Mouse (Mus musculus) limb, embryonic 15.5 days (tissue): ENCODE results near the gene Itm2c. TPM values are rescaled to one million over a fixed set of nuclear protein-coding genes. Genes with fewer than 3 reads are reported as not detected.

Experiments used
- ATAC-seq: fragments of 200-750 bp; cut with Nextera tagmentation; 2 replicates; pipeline ENCODE4 v1.8.0; 2017; ENCODE audit warnings: low read depth, moderate TSS enrichment; ENCODE audit not compliant: insufficient number of reproducible peaks, low FRiP score, low TSS enrichment
- H3K27ac ChIP-seq: fragments of 300-500 bp; sonication (generic); 2 replicates; pipeline ENCODE4 v1.5.1; 2015; ENCODE audit warnings: moderate library complexity, mild to moderate bottlenecking, inconsistent platforms
- H3K27me3 ChIP-seq: fragments of 300-500 bp; sonication (generic); 2 replicates; pipeline ENCODE4 v1.6.1; 2015; ENCODE audit warnings: inconsistent platforms
- H3K36me3 ChIP-seq: fragments of 300-500 bp; sonication (generic); 2 replicates; pipeline ENCODE4 v1.6.1; 2015; ENCODE audit warnings: inconsistent platforms
- H3K4me1 ChIP-seq: fragments of 300-500 bp; sonication (generic); 2 replicates; pipeline ENCODE4 v1.6.1; 2015; ENCODE audit warnings: inconsistent platforms
- H3K4me2 ChIP-seq: fragments of 300-500 bp; sonication (generic); 2 replicates; pipeline ENCODE4 v1.6.1; 2015; ENCODE audit warnings: mild to moderate bottlenecking, inconsistent platforms
- H3K4me3 ChIP-seq: fragments of 300-500 bp; sonication (generic); 2 replicates; pipeline ENCODE4 v1.5.1; 2015; ENCODE audit warnings: mild to moderate bottlenecking, inconsistent platforms
- H3K9ac ChIP-seq: fragments of 300-500 bp; sonication (generic); 2 replicates; pipeline ENCODE4 v1.6.1; 2015; ENCODE audit warnings: inconsistent platforms
- H3K9me3 ChIP-seq: fragments of 300-500 bp; sonication (generic); 2 replicates; pipeline ENCODE4 v1.6.1; 2016; ENCODE audit warnings: inconsistent platforms
- WGBS: fragments of 180-500 bp; shearing (Covaris S2); methylation state at CpG from one replicate; pipeline ENCODE4 v1.1.7; 2015; 5-methylcytosine and 5-hydroxymethylcytosine counted together
- polyA plus RNA-seq: library from polyadenylated mRNA; unstranded; fragments of >200 nt; fragmentation: Nextera tagmentation; extraction: Ambion mirVana; gene quantifications from 2 replicates; pipeline ENCODE4 v1.2.1, GENCODE M21; 2015

Gene Itm2c
- polyA plus RNA-seq, 1 experiment from 2014 or later = 306 TPM

DNA sequence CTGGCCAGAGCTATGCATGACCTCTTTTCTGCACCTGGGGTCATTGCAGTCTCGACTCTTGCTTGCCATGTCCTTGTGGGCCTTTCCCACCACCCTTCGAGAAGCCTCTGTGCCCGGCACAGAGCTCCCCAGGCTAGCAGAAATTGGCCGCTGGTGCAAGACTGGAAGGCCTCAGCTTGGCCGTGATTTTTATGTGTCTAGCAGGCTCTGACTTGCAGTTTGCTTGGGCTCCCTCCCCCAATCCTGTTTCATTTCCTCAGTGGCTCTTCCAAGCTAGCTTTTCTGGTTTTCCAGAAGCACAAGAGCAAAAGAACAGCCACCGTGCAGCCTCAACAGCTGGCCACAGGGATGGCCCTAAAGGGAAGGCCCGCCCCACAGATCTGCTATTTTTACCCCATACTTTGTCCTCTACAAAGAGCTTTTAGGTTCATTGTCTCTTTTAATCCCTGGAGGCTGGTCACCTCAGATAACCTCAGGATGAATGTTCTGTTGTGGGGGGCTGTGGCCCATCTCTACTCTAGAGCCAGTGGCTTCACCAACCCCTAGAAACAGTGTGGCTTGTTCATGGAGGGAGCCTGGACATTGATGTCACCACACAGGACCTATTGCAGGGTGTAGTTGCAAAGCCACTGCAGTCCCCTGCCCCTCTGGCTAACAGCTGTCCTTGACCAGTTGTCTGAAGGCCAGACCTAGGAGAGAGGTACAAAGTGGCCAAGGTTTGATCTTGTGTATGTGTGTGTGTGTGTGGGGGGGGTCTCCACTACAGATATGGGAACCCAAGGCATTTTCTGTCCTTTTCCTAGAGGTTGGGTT lies 6.6 kb downstream of the Itm2c start:
- Histone ChIP-seq H3K4me3 (no peak overlapping the region), H3K9ac (no peak overlapping the region), H3K4me2 (peak overlapping the region; percentile 10; the same call in 1 of the 2 replicates), H3K27me3 (no peaks in the 10 kb centered on the region), H3K36me3 (peaks cover 32% of the 10 kb centered on the region), H3K4me1 (peaks cover 66% of the 10 kb centered on the region), H3K27ac (peak overlapping the region; percentile 75), H3K9me3 (no peaks in the 10 kb centered on the region)
- 41% methylated on average over 7 of the region's 7 CpGs for WGBS
- ATAC-seq = no peak

GRCm38 (mm10) chr1:85901516-85902107 lies 7.5 kb downstream of the Itm2c start:
- H3K9me3 ChIP-seq = no peaks in the 10 kb centered on the region
- H3K36me3 ChIP-seq = peaks cover 41% of the 10 kb centered on the region
- H3K27ac ChIP-seq = no peak overlapping the region
- H3K4me3 ChIP-seq = no peak overlapping the region
- no peak overlapping the region for H3K4me2 ChIP-seq
- ATAC-seq = no peak
- WGBS = 61% methylated on average over 3 of the region's 3 CpGs
- H3K4me1 ChIP-seq = peaks cover 58% of the 10 kb centered on the region
- H3K9ac ChIP-seq = no peak overlapping the region
- no peaks in the 10 kb centered on the region for H3K27me3 ChIP-seq

GRCm38 (mm10) chr1:85902108-85902561 lies 8.1 kb downstream of the Itm2c start:
- WGBS = 33% methylated on average over 6 of the region's 7 CpGs
- H3K4me3 ChIP-seq = no peak overlapping the region
- no peak overlapping the region for H3K4me2 ChIP-seq
- no peak overlapping the region for H3K9ac ChIP-seq
- H3K4me1 ChIP-seq = peaks cover 52% of the 10 kb centered on the region
- H3K27ac ChIP-seq = no peak overlapping the region
- no peak for ATAC-seq
- peaks cover 47% of the 10 kb centered on the region for H3K36me3 ChIP-seq
- no peaks in the 10 kb centered on the region for H3K27me3 ChIP-seq
- H3K9me3 ChIP-seq = no peaks in the 10 kb centered on the region

DNA sequence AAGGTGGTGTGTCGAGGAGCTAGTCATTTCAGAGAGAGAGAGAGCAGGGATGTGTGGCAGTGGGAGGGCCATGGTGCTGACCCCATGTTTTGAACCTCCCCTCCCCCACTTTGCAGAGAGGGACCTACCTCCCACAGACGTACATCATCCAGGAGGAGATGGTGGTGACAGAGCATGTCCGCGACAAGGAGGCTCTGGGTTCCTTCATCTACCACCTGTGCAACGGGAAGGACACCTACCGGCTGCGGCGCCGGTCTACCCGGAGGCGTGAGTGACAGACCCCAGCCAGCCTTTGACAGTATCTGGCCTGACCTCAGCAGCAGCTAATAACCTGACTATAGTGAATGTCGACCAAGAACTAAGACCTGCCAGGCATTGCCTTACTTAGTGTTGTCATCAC lies 12.8 kb downstream of the Itm2c start:
- H3K9ac ChIP-seq = no peak overlapping the region
- H3K27me3 ChIP-seq = no peaks in the 10 kb centered on the region
- peaks cover 69% of the 10 kb centered on the region for H3K36me3 ChIP-seq
- no peak for ATAC-seq
- 77% methylated on average over 12 of the region's 12 CpGs for WGBS
- no peak overlapping the region for H3K4me2 ChIP-seq
- H3K27ac ChIP-seq = no peak overlapping the region
- no peak overlapping the region for H3K4me3 ChIP-seq
- H3K9me3 ChIP-seq = no peaks in the 10 kb centered on the region
- peaks cover 6% of the 10 kb centered on the region for H3K4me1 ChIP-seq

- H3K4me2 ChIP-seq = no peak overlapping the region
- H3K9ac ChIP-seq = no peak overlapping the region
- no peak for ATAC-seq
- H3K27me3 ChIP-seq = no peaks in the 10 kb centered on the region
- H3K36me3 ChIP-seq = peaks cover 57% of the 10 kb centered on the region
- no peak overlapping the region for H3K4me3 ChIP-seq
- H3K27ac ChIP-seq = no peak overlapping the region
- 72% methylated on average over 13 of the region's 13 CpGs for WGBS
- H3K9me3 ChIP-seq = no peaks in the 10 kb centered on the region
- H3K4me1 ChIP-seq = no peaks in the 10 kb centered on the region
Measured at GRCm38 (mm10) chr1:85908754-85909590, 14.9 kb downstream of the Itm2c start.

- no peak for ATAC-seq
Measured at GRCm38 (mm10) chr1:85913078-85913755, 19.1 kb downstream of the Itm2c start.

GRCm38 (mm10) chr1:85915890-85916289 lies 21.8 kb downstream of the Itm2c start:
- Histone ChIP-seq H3K4me3 (no peak overlapping the region), H3K27ac (no peak overlapping the region), H3K9ac (no peak overlapping the region), H3K27me3 (no peaks in the 10 kb centered on the region), H3K36me3 (0 out of 2 replicates have a peak, but pooled peaks cover 3% of the 10 kb centered on the region), H3K9me3 (no peaks in the 10 kb centered on the region), H3K4me2 (no peak overlapping the region), H3K4me1 (no peaks in the 10 kb centered on the region)
- no peak for ATAC-seq

More at GRCm38 (mm10) chr1:85913078-85913755, 19.1 kb downstream of the Itm2c start:
- Histone ChIP-seq H3K36me3 (peaks cover 15% of the 10 kb centered on the region), H3K9ac (no peak overlapping the region), H3K4me2 (no peak overlapping the region), H3K27ac (no peak overlapping the region), H3K4me1 (no peaks in the 10 kb centered on the region), H3K9me3 (no peaks in the 10 kb centered on the region), H3K4me3 (no peak overlapping the region), H3K27me3 (no peaks in the 10 kb centered on the region)
- WGBS = 91% methylated on average over 7 of the region's 7 CpGs

DNA sequence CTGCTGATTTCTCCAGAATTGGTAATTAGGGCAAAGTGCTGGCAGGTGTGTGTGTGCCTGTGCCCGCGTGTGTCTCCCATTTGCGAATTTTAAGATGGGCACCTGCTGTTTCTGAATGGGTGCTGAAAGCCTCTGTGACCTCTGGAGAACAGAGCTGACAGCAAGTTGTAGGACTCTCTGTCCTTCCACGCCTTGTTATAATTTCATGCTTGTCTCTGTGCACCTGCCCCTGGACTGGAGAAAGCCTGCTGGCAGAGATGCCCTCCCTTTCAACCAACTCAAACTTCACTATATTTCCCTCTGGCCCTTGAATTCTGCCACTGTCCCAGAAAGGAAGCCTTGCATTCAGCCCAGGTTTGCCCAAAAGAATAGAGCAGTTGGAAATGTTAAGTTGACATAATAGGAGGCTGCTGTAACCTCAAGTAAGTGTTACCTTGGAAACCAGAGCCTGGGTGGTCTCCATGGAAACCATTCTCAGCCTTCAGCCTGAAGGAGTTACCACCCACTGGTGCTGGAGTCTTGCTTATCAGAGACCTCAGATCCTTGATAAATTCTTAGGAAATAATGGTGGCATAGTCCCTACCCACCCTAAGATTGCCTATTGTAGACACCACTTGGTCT lies 22.9 kb downstream of the Itm2c start:
- Histone ChIP-seq H3K9me3 (no peaks in the 10 kb centered on the region), H3K36me3 (no peaks in the 10 kb centered on the region), H3K4me3 (no peak overlapping the region), H3K27ac (no peak overlapping the region), H3K9ac (no peak overlapping the region), H3K4me2 (no peak overlapping the region), H3K4me1 (0 out of 2 replicates have a peak, but pooled peaks cover under 1% of the 10 kb centered on the region), H3K27me3 (no peaks in the 10 kb centered on the region)
- 58% methylated on average over 4 of the region's 4 CpGs for WGBS
- no peak for ATAC-seq

DNA sequence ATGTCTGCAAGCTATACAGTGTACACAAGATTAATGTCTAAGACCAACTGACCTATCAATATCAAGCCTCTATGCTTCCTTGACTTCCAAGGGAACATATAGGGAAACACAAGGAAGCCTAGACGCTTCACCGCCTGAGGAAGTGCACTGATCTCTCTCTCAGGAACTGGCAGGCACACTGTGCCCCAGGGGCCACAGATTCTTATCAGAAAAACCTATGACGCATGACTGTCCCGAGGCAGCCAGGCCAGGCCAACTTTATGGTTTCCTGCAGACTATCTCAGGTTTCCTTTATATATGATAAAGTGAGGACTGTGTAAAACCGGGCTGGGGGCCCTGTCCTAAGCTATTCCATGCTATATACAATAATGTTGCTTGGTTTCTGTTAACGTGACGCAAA lies 25.5 kb downstream of the Itm2c start:
- 63% methylated on average over 7 of the region's 7 CpGs for WGBS
- H3K4me2 ChIP-seq = no peak overlapping the region
- no peaks in the 10 kb centered on the region for H3K9me3 ChIP-seq
- H3K27me3 ChIP-seq = no peaks in the 10 kb centered on the region
- H3K36me3 ChIP-seq = no peaks in the 10 kb centered on the region
- no peak overlapping the region for H3K27ac ChIP-seq
- peaks cover 8% of the 10 kb centered on the region; the same call in 1 of the 2 replicates for H3K4me1 ChIP-seq
- ATAC-seq = no peak
- no peak overlapping the region for H3K4me3 ChIP-seq
- H3K9ac ChIP-seq = no peak overlapping the region

- Histone ChIP-seq H3K9me3 (no peaks in the 10 kb centered on the region), H3K4me2 (no peak overlapping the region), H3K27me3 (no peaks in the 10 kb centered on the region), H3K4me1 (peaks cover 8% of the 10 kb centered on the region; the same call in 1 of the 2 replicates), H3K4me3 (no peak overlapping the region), H3K9ac (no peak overlapping the region), H3K36me3 (no peaks in the 10 kb centered on the region), H3K27ac (no peak overlapping the region)
- ATAC-seq = no peak
- 82% methylated on average over 7 of the region's 7 CpGs for WGBS
Measured at GRCm38 (mm10) chr1:85921725-85922124, 27.6 kb downstream of the Itm2c start.
